Mouse (Mus musculus) ovary, adult 18-20 months (tissue): ENCODE measurements around the gene A830031A19Rik.

ENCODE experiments used
- DNase-seq: peaks from one replicate; pipeline ENCODE4 v3.0.0; 2022; ENCODE audit warnings: low spot score, mixed read lengths

The A830031A19Rik gene

GRCm38 (mm10) chr11:24008976-24009375 lies 65.9 kb downstream of the A830031A19Rik start:
- no peak for DNase-seq

GRCm38 (mm10) chr11:24008244-24008643 lies 66.6 kb downstream of the A830031A19Rik start:
- DNase-seq = no peak

- no peak for DNase-seq
Measured at GRCm38 (mm10) chr11:24005445-24006156, 69.3 kb downstream of the A830031A19Rik start.

- no peak for DNase-seq
Measured at GRCm38 (mm10) chr11:24000675-24001074, 74.2 kb downstream of the A830031A19Rik start.
